Mouse (Mus musculus) gastrocnemius, postnatal 25 days (tissue): ENCODE results near the gene Olfr890. TPM values are rescaled to one million over a fixed set of nuclear protein-coding genes. Genes with fewer than 3 reads are reported as not detected.
"Not testable (repeated sequence)": the region's sequence is repeated elsewhere in the genome, so short reads cannot be mapped to it uniquely, and the experiment has no call there.

Source experiments
- DNase-seq: peaks from one replicate; pipeline ENCODE4 v3.0.0; 2022
- long read RNA-seq, 2 experiments: library from polyadenylated mRNA; stranded (forward); transcript quantifications; one replicate each; pipeline ENCODE4 v2.0.0; 2021
- total RNA-seq, 2 experiments: library from RNA; stranded (reverse); gene quantifications; 1 replicate in 1 of 2; 2 replicates in 1 of 2; pipeline ENCODE4 v1.2.3; 2021

Olfr890 gene
- not detected for total RNA-seq
- long read RNA-seq, experiment 1: 0 reads
- long read RNA-seq, experiment 2: 0 reads

GRCm38 (mm10) chr9:38142217-38142616, at the start of gene Olfr890:
Gene Olfr890 (plus strand): TSS chr9:38142517.
- no peak for DNase-seq

DNA sequence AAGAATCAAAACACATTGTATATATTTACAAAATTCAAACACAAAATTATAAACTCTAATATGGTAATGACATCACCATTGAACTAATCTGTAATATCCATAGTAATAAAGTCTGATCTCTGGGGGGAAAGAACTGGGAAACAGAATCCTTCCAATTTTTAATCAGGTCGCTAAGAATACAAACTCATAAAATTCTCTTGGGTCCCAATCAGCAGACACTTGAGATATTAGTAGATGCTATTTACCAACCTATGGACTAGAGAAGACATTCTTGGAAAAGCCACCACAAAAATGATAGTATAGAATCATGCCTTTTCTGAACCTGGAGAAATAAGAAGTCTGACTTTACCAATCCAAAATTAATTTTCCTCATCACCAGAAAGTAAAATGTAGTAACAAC, 34.5 kb upstream of the Olfr890 start, which contains the start of gene Olfr888:
Gene Olfr888 (plus strand): TSS at position 301 of the 400 bp plus-strand sequence.
- DNase-seq: no peak

DNA sequence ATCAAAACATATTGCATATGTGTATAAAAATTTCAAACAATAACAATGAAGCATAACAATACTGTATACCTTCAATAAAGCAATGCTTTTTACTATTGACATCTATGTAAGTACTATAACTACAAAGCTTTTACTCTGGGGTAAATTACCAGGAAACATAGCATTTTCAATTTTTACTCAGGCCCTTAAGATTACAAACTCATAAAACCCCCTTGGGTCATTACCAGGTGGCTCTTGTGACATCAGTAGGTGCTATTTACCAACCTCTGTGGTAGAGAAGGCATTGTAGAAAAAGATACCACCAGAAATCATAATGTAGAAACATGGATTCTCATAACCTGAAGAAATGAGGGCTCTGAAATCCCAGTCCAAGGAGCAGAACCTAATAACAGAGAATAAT, 27.4 kb upstream of the Olfr890 start, which contains the start of gene Olfr889:
Gene Olfr889 (plus strand): TSS at position 301 of the 400 bp plus-strand sequence.
- no peak for DNase-seq

DNA sequence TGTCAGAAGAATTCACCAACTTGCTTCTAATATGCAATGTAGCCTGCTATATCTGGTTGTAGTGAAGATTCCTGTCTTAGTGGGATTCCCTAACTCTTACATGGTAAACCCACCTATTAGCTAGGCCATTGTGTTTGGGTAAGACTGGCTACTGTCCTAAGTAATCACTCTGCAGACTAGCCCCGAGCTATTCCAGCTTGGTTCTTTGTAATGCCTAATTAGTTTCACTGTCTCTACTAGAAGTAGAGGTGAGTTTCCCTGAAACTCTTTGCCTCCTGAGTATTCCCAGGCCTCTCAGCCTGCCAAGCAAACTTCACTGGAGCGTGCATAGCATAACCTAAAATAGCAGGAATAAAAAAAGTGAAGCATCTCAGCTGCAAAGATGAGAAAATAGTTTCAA, 26.0 kb downstream of the Olfr890 start:
- DNase-seq: not testable (repeated sequence)

DNA sequence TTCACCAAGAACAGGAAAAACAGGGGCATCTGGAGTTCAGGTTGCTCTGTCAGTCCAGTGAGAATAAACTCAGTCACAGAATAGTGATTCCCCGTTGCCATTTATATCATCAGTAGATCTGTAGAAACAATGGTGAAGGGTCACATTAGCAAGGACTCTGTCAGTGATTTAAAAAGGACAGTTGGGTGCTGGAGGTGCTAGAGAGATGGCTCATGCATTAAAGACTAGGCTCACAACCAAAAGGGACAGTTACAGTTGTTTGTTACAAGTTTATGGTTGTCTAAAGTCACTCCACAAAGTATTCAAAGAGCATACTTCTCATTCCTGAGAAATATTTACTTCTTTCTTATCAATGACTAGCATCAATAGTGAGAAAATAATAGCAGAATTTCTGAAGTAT, 38.4 kb downstream of the Olfr890 start, which contains the start of gene Olfr891:
Gene Olfr891 (minus strand): TSS at position 101 of the 400 bp plus-strand sequence.
- DNase-seq: no peak

Other genes starting within 250 kb of the Olfr890 start
- not detected for gene Olfr145, start 245.8 kb upstream of the Olfr890 start, total RNA-seq
- not detected for gene Olfr878, start 224.7 kb upstream of the Olfr890 start, total RNA-seq
- not detected for gene Olfr881, start 150.7 kb upstream of the Olfr890 start, total RNA-seq
- not detected for gene Olfr883, start 116.7 kb upstream of the Olfr890 start, total RNA-seq
- gene Olfr884, start 96.0 kb upstream of the Olfr890 start, total RNA-seq: not detected
- gene Olfr885, start 81.2 kb upstream of the Olfr890 start, total RNA-seq: not detected
- gene Olfr887, start 58.4 kb upstream of the Olfr890 start, total RNA-seq: not detected
- not detected for gene Olfr888, start 34.4 kb upstream of the Olfr890 start, total RNA-seq
- gene Olfr889, start 27.3 kb upstream of the Olfr890 start, total RNA-seq: not detected
- not detected for gene Olfr891, start 38.3 kb downstream of the Olfr890 start, total RNA-seq
- gene Olfr893, start 65.8 kb downstream of the Olfr890 start, total RNA-seq: not detected
- not detected for gene Olfr894, start 75.5 kb downstream of the Olfr890 start, total RNA-seq
- not detected for gene Olfr143, start 110.3 kb downstream of the Olfr890 start, total RNA-seq
- not detected for gene Olfr895, start 125.3 kb downstream of the Olfr890 start, total RNA-seq
- gene Olfr896-ps1, start 148.6 kb downstream of the Olfr890 start, total RNA-seq: not detected
- not detected for gene Olfr25, start 186.5 kb downstream of the Olfr890 start, total RNA-seq
- not detected for gene Olfr898, start 205.9 kb downstream of the Olfr890 start, total RNA-seq
- gene Olfr250, start 224.4 kb downstream of the Olfr890 start, total RNA-seq: not detected
- not detected for gene Olfr251, start 234.6 kb downstream of the Olfr890 start, total RNA-seq